Mouse (Mus musculus) effector memory CD4-positive, alpha-beta T cell, adult 7 months (primary cell): Measurements from ENCODE around the gene Ssc5d. TPM values are rescaled to one million over a fixed set of nuclear protein-coding genes. Genes with fewer than 3 reads are reported as not detected.

ENCODE experiments used
- polyA plus RNA-seq: library from polyadenylated mRNA; unstranded; fragments of 100-300 nt; shearing (Covaris generic); gene quantifications from one replicate; pipeline ENCODE4 v1.2.1, GENCODE M21; 2017

The Ssc5d gene
- polyA plus RNA-seq, result not detected

GRCm38 (mm10) chr7:4925441-4926381, at the start of gene Ssc5d:
Gene Ssc5d, plus strand, starts transcription at chr7:4925785.

GRCm38 (mm10) chr7:4876753-4877221, 48.8 kb upstream of the Ssc5d start, which contains the start of gene Isoc2a:
Gene Isoc2a, plus strand, starts transcription at chr7:4877153.

GRCm38 (mm10) chr7:4906466-4906950, 19.1 kb upstream of the Ssc5d start, which contains the start of gene Gm36210:
Gene Gm36210, minus strand, starts transcription at chr7:4906516.

GRCm38 (mm10) chr7:4915007-4915665, 10.4 kb upstream of the Ssc5d start, which contains the start of gene Zfp628:
Gene Zfp628, plus strand, starts transcription at chr7:4915217.

GRCm38 (mm10) chr7:4921824-4922482, 3.6 kb upstream of the Ssc5d start, which contains the start of gene Nat14:
Gene Nat14, plus strand, starts transcription at chr7:4922028.

GRCm38 (mm10) chr7:4964272-4964671, 38.7 kb downstream of the Ssc5d start, which contains the start of gene Sbk2:
Gene Sbk2, minus strand, starts transcription at chr7:4964406.

GRCm38 (mm10) chr7:4971068-4971467, 45.5 kb downstream of the Ssc5d start, which contains the start of gene Sbk3:
Gene Sbk3, minus strand, starts transcription at chr7:4971168.

Other genes with a start within 250 kb of the Ssc5d start
- gene Hspbp1, start 240.7 kb upstream of the Ssc5d start, polyA plus RNA-seq, result 62.4 TPM
- gene Brsk1, start 235.2 kb upstream of the Ssc5d start, polyA plus RNA-seq, result not detected
- gene Tmem150b, start 200.5 kb upstream of the Ssc5d start, polyA plus RNA-seq, result not detected
- gene Kmt5c, start 185.7 kb upstream of the Ssc5d start, polyA plus RNA-seq, result 29.2 TPM
- gene Cox6b2, start 172.7 kb upstream of the Ssc5d start, polyA plus RNA-seq, result not detected
- not detected for gene Fam71e2, start 154.5 kb upstream of the Ssc5d start, polyA plus RNA-seq
- gene Il11, start 142.9 kb upstream of the Ssc5d start, polyA plus RNA-seq, result 0.67 TPM
- gene Tmem190, start 142.8 kb upstream of the Ssc5d start, polyA plus RNA-seq, result not detected
- gene Tmem238, start 136.1 kb upstream of the Ssc5d start, polyA plus RNA-seq, result 8.3 TPM
- 215 TPM for gene Rpl28, start 132.9 kb upstream of the Ssc5d start, polyA plus RNA-seq
- gene Ube2s, start 113.2 kb upstream of the Ssc5d start, polyA plus RNA-seq, result 275 TPM
- gene Shisa7, start 81.1 kb upstream of the Ssc5d start, polyA plus RNA-seq, result not detected
- gene Isoc2b, start 55.5 kb upstream of the Ssc5d start, polyA plus RNA-seq, result 6.2 TPM
- gene Isoc2a, start 48.6 kb upstream of the Ssc5d start, polyA plus RNA-seq, result 0.33 TPM
- gene Gm36210, start 19.3 kb upstream of the Ssc5d start, polyA plus RNA-seq, result not detected
- 2.3 TPM for gene Zfp628, start 10.6 kb upstream of the Ssc5d start, polyA plus RNA-seq
- not detected for gene Nat14, start 3.8 kb upstream of the Ssc5d start, polyA plus RNA-seq
- not detected for gene Sbk2, start 38.6 kb downstream of the Ssc5d start, polyA plus RNA-seq
- gene Sbk3, start 45.4 kb downstream of the Ssc5d start, polyA plus RNA-seq, result not detected
- gene Zfp579, start 70.4 kb downstream of the Ssc5d start, polyA plus RNA-seq, result 20.4 TPM
- gene Zfp524, start 88.6 kb downstream of the Ssc5d start, polyA plus RNA-seq, result 17.9 TPM
- 48.5 TPM for gene Fiz1, start 88.9 kb downstream of the Ssc5d start, polyA plus RNA-seq
- gene Gm44973, start 89.7 kb downstream of the Ssc5d start, polyA plus RNA-seq, result 5.2 TPM
- 6.4 TPM for gene Zfp865, start 94.6 kb downstream of the Ssc5d start, polyA plus RNA-seq
- not detected for gene Ccdc106, start 94.8 kb downstream of the Ssc5d start, polyA plus RNA-seq
- 0.62 TPM for gene 4632433K11Rik, start 108.3 kb downstream of the Ssc5d start, polyA plus RNA-seq
- 2.7 TPM for gene Zfp784, start 112.7 kb downstream of the Ssc5d start, polyA plus RNA-seq
- 1.4 TPM for gene Zfp580, start 125.8 kb downstream of the Ssc5d start, polyA plus RNA-seq
- gene U2af2, start 136.4 kb downstream of the Ssc5d start, polyA plus RNA-seq, result 100 TPM
- 21.3 TPM for gene Epn1, start 154.4 kb downstream of the Ssc5d start, polyA plus RNA-seq
- not detected for gene Rfpl4, start 191.2 kb downstream of the Ssc5d start, polyA plus RNA-seq
- gene Rasl2-9, start 200.2 kb downstream of the Ssc5d start, polyA plus RNA-seq, result 1.4 TPM
- gene Vmn1r55, start 223.9 kb downstream of the Ssc5d start, polyA plus RNA-seq, result 1.1 TPM